Mouse (Mus musculus) kidney, postnatal 25 days (tissue): Measurements from ENCODE around the gene Lst1.
A peak's percentile ranks its signal among the peaks of the same experiment; 100 is the strongest.

Source experiments
- DNase-seq, 2 experiments: peaks; one replicate each; pipeline ENCODE4 v3.0.0; 2021; ENCODE audit warnings: mixed read lengths in 2 of 2

Gene Lst1

DNA sequence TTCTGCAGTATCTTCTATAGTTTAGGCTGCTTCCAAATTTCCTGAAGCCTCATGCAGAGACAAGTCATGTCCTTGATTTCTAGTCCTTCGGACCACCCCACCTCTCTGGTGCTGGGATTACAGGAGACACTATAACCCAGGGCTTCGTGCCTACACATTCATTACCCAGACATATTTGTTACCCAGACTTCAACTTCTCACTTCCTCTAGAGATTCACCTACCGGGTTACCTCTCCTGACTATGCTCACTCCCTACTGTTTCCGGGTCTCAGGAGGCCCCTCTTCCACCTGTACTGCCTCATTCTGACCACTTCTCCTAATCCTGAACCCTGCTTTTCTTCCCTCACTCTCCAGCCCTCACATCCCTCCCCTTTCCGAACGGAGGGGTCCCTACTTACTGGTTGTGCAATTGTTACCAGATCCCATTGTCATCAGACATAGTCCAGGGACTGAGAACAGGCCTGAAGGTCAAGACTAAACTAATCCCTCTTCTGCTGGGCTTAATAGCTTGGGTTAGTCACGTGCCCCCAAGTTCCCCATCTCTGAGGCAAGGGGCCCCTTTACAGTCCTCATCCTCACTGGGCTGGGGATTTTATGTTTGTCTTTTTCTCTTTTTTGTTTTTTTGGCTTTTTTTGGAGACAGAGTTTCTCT lies at the start of gene Lst1:
Gene Lst1, minus strand, starts transcription at position 481 of the 652 bp plus-strand sequence.
- no peak for DNase-seq

DNA sequence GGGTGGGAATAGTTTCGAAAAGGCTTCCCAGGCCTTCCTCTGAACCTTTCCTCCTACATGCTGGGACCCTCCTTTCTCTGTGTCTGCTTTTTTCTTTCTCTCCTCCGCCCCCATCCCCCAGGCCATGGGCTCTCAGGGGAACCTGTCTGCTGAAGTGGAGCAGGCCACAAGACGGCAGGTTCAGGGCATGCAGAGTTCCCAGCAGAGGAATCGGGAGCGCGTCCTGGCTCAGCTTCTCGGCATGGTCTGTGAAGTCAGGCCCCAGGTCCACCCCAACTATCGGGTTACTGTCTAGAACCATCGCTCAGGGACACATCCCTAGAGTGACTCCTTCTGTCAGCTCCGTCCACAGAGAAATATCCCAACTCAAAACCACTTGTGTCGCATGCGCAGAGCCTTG lies 49.3 kb upstream of the Lst1 start:
- DNase-seq: peak in 1 of 2 experiments; percentile 51

DNA sequence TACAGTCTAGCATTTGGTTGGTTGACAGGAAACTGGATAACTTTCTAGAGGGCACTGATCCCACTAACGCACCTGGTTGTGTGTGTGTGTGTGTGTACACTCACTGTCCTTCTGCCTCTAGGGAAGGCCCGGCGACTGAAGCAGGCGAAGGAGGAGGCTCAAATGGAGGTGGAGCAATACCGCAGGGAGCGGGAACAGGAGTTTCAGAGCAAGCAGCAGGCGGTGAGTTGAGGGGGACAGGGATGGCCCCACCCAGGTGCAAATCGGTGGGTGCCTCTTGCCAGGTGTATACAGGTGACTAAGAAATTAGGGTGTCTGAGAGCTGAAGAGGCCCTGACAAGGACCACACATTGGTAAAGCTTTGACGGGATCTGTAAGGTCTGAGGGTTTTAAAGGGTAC lies 48.8 kb upstream of the Lst1 start:
- DNase-seq: peak in 1 of 2 experiments; percentile 41

DNA sequence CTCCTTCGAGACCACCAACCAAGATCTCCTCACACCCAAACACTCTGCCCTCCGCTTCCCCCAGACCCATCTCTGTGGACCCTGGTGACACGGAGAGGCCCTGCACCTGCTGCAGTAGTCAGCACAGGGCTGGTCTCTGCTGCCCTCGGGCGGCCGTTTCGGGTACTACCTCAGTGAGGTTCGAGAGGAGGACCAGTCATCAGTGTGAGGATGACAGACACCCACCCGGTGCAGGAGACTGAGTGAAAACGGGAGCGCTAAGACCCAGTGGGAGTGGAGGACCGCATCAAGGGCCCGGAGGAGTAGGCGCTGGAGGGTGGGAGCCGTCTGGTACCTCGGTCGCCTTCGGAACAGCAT lies 48.1 kb upstream of the Lst1 start:
- peak; percentile 94 to 98 for DNase-seq

DNA sequence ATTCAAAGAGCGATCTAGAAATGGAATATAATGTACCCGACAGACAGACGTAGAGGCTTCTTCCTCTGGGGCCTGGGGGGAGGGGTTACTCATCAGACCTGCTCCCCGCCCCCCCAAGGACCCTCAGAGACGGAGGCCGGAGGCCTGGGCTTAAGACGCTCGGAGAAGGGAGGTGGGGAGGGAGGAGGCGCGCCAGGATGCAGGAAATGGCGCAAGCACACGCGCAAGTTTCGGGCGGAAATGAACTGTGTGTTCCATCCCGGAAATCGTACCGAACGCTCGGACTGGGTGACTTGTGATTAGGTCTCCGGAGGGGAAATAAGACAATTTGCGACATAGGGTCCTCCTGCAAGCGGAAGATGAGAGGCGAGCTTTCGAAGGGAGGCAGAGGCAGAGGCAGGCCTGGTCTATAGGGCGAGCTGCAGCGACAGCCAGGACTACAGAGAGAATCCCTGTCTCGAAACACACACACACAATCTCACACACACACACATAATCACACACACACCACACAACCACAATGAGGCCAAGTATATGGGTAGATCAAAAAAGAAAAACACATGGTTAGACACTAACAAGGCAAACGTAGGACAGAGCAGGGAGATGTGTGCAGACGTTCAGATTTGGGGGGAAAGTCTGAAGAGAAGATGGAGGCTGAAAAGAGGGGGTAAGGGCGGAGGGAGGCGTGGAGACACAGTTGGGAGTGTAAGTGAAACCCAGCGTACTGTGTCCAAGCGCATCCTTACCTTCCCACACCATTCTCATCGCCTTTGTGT lies 47.6 kb upstream of the Lst1 start, which contains the start of gene Nfkbil1:
Gene Nfkbil1, minus strand, starts transcription at position 179 of the 776 bp plus-strand sequence.
- peak; percentile 93 to 97 for DNase-seq

DNA sequence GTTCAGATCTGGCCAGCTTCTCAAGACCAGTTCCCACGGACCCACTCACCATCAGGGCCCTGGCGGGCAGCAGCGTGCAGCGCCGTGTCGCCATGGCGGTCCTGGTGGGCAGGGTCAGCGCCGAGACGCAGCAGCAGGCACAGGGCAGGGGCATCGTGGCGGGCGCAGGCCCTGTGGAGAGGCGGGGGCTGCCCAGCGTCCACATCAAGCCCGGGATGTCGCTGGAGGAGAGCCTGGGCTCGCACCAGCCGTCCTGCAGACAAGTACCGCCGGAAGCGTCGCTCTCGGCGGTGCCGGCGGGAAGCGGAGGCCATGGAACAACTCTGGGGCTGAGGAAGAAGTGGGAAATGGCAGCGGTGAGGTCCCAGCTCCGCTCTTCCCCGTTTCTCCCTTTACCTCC lies 46.7 kb upstream of the Lst1 start:
- peak; percentile 40 to 68 for DNase-seq

DNA sequence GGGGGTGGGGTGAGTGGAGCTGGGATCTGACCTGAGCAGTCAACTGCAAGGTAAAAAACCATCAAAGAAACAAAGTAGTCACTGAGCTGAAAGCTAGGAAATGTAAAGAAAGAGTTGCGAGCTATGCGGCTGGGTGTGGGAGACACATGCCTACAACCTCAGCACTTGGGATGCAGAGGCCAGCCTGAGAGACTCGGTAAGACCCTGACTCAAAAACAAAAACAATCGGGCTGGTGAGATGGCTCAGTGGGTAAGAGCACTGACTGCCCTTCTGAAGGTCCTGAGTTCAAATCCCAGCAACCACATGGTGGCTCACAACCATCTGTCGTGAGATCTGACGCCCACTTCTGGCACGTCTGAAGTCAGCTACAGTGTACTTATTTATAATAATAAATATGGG lies 45.9 kb upstream of the Lst1 start:
- peak in 1 of 2 experiments; percentile 29 for DNase-seq

DNA sequence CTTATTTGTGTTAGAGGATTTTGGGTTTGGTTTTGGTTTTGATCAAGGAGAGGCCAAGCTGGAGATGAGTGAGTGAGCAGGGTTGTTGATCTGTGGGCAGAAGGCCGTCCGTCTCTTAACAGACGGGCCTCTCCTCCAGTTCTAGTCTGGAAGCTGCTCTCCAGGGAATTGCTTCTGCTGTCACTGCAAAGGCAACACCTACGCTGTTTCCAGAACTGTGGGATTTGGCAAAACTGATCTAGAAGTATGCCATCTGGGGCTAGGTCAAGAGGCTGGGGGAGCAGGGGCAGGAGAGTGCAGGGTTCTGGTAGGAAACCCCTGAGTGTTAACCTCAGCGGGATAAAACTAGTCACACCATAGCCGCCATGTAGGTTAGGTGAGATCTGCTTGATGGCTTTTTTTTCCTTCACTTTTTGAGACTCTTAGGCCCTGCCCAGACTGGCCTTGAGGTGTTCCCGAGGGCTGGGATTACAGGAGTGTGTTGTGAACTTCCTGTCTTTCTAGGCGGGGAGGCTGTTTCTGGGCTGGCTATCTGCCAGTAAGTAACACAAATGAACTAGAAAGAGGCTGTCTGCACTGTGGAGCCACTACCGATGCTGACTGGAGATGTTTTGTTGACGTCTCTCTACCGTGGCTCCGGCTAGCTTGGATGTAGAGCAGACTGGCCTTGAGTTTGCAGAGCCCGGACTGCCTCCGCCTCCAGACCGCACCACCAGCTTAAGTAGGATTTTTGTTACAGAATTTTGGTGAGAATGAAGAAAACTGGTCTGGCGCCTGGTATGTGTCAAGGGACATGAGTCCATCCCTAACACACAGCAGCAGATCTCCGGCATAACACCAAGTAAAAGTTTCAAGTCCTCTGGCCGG lies 45.1 kb upstream of the Lst1 start, which contains the start of gene Atp6v1g2:
Gene Atp6v1g2, plus strand, starts transcription at position 547 of the 867 bp plus-strand sequence.
- peak in 1 of 2 experiments; percentile 66 for DNase-seq

DNA sequence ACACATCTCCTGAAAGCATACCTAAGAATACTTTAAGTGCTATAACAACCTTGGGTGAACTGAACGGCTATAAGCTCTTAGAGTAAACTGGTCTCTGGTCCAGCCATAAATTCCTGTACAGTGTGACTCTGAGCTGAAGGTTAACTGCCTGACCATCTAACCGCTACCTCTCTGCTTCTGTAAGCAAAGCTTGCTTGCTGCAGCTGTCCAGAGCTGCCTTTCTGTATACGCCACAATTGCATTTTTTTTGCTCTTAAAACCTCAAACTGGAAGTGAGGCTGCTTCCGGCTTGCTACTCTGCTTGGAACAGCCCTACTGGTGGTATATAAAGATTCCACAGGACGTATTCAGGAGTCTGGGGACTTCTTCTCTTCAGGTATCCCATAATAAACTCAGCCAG lies 44.4 kb upstream of the Lst1 start:
- DNase-seq: no peak

DNA sequence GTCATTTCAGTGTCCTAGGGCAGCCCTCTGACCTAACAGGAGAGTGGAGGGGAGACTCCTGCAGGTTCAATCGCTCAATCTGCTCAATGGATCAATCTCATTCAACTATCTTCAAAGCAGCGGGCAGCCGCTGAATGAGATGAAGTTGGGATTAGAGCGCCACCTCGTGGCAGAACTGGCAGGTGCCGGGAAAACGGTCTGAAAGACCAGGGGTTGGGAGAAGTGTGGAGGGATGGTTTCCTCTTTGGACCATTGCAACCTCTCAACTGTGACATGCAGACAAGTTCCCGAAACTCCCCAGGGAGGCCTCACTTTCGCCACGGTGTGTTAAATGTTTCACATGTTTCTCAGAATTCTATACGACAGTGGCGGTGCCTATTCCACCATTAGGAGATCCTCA lies 43.8 kb upstream of the Lst1 start:
- peak; percentile 82 to 91 for DNase-seq

DNA sequence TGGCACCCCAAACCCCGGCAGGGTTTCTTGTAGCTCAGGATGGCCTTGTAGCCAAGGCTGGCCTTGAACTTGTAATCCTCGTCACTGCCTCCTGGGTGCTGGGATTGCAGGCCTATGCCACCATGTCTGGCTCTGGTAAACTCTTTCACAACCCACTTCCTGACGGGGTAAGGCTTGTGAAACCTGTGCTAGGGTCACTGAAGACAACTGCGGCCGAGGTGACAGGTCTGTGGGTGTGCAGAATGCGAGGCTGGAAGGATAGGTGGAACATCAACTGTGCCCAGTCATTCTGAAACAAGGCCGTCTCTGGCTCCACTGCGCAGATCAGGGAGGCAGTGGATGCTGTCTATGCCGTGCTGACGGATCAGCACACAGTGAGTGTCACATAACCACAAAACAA lies 42.8 kb upstream of the Lst1 start:
- peak in 1 of 2 experiments; percentile 35 for DNase-seq

DNA sequence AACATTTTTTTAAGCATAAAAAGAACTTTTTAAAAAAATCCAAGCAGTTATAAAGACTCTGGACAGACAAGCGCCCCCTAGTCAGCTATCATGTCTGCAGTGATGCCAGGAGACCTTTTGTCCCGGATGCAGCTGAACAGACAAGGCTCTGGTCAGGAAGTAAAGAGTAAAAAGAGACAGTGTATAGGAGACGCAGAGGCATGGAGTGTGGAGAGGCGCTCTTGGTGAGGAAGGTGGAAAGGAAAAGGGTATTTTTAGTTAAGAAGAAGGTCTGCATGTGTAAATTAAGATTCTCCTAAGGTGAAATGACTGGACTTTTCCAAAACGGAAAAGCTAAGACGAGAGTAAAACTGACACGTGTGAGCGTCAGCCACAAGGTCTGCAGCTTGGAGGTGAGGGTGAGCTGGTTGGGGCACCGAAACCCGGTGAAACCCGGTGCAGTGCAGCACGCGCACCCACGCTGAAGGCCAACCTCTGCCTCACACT lies 38.4 kb upstream of the Lst1 start:
- DNase-seq: peak; percentile 45 to 55

DNA sequence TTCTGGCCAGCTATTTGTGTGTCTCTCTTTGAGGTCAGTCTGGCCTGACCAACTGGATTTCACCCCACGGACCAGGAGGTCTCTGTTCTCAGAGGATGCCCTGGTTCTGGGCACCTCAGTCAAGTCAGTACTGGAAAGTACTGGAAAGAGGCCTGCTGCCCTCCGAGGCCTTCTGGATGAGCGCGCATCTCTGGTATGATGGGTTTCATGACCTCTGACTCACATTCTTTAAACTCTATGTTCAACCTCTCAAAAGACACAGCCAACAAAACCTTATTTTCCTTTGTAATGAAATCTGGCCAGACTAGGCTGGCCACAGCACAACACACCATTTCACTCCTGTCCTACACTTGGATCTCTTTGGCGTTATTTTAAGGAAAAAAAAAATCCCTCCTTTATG lies 37.2 kb upstream of the Lst1 start:
- DNase-seq: no peak

DNA sequence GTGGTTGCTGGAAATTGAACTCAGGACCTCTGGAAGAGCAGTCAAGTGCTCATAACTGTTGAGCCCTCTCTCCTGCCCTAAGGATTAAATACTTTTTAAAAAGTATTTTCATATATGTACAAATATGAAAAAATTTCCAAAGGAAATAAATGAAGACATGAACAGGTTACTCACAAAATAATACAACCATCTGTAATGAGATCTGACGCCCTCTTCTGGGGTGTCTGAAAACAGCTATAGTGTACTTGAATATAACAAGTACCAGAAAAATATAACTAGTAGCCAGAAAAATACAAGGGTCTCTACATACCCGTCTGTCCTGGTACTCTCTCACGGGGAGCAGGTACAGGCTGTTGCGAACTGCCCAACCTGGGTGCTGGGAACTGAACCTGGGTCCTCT lies 36.4 kb upstream of the Lst1 start:
- DNase-seq: no peak

DNA sequence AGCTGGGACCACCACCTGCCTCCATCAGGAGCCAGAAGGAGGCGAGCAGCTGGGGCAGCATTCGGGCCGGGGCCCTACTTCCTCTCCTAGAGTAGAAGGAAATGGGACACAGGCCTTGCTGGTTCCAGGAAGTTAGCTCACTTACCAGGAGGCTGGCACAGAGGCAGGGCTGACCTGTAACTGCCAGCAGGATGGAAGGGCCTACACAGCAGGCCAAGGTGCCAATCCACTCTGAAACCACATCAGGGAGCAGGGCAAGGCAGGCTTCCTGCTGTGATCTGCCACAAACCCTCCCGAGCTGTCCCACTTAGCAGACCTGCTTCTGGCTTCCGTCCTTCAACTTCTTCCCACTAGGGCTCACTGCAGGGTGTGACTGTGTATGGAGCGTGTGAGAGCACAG lies 34.1 kb upstream of the Lst1 start:
- peak in 1 of 2 experiments; percentile 60 for DNase-seq

DNA sequence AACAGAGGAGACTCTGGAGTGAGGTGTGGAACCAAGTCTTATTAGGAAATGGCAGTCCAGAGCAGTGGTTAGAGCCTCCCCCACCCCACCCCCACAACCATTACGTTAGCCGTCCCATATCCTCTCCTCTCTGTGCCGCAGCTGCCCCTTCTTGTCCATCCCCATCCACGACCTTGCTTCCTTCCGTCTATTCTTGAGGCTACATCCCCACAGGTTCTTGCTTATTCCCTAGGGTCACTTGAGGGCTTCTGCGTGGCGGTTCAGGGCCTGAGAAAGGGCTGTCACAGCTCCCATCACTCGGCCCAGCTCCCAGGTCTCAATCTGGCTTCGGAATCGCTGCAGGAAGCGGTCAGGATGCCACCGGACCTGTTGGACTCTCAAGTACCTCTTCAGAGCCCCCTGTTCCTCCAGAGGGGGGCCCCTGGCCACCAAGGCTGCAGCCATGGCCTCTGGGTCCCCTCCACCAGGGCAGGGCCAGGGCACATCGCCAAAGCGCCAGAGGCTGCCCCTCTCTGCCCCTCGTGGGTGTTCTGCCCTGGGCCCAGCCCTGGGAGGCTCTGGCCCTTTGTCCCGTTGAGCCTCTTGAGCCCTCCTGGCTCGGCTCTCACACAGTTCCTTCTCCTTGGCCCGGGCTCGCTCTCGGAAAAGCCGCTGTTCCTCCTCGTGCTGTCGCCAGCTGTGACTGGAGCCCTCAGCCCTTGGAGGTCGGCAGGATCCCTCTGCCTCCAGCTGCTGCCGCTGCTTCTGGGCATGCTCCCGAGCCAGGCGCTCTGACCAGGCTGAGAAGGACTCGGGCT lies 32.1 kb upstream of the Lst1 start, which contains the start of gene Gm16181:
Gene Gm16181, plus strand, starts transcription at position 679 of the 797 bp plus-strand sequence.
- peak; percentile 38 to 64 for DNase-seq

DNA sequence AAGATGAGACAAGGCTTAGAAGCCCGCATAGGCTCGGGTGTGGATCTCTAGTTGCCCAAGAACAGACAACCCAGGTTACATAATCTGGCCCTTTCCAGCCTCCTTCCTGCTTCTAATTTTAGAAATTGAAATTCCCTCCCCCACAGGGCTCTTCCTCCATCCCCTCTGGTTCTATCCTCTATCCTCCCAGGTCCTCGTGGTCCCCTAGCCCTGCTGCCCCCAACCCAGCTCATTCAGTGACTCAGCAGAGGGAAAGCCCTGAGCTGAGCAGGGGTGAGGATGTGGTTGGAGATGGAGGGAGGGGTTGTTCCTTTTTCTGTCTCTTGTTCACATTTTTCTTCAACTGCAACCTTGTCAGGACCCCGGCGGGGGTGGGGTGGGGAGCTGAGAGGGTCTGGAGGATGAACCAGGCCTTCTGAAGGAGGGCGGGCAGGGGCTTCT lies 31.4 kb upstream of the Lst1 start:
- no peak for DNase-seq

DNA sequence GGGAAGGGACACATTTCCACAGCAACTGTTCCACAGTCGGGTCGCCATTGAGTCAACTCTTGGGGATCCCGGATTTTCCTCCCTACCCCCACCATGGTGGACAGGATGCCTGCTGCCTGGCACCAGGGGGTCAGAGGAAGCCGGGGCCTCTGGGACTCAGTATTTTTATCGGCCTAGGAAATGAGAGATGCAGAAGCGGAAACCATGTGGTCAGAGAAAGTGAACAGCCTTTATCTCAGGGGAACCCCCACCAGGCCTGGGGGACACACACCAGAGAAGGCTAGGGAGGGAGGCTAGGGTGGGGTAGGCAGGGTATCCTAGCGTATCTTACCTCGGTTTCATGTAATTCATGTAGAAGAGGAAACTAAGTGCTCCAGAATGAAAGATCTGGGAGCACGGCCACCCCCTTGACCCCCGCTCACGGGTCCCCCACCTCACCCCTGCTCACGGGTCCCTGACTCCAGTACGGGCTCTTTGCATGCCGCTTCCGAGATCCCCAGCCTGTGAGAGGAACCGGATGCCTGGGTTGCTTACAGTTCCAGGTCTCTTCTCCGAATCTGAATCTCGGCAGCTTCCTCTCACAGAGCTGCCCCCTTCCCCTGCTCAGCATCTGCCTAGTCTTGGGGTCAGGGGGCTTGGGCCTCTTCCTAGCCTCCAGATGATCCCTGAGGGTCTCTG lies 30.4 kb upstream of the Lst1 start:
- peak; percentile 49 to 76 for DNase-seq

DNA sequence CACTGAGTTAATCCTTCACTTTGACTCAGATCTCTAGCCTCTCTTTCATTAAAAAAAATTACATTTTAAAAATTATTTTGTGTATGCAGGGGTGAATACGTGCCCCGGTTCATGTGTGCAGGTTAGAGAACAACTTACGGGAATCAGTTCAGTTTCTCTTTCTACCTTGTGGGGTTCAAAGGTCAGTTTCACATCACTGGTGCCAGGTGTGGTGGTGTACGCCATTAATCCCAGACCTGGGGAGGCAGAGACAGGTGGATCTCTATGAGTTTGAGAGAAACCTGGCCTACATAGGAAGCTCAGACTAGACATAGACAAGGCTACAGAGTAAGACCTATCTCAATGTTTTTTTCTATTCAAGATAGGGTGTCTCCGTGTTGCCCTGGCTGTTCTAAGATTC lies 24.8 kb upstream of the Lst1 start:
- no peak for DNase-seq

DNA sequence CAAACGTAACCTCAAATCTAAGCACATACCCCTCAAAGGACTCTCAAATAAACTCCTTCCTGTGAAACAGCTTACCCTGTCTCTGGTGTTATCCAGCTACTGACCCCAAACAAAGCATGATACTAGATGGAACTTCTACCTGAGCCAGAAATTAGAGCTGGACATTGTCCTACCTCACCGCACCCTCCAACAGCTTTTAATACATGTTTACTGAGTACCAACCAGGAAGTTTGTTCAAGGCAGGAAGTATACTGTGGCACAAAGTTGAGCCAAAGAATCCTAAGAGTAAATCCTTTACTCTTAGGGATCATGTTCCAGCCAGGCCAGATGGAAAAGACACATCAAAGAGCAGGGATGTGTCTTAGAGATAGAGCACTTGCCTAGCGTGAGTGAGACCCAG lies 22.4 kb upstream of the Lst1 start:
- no peak for DNase-seq

DNA sequence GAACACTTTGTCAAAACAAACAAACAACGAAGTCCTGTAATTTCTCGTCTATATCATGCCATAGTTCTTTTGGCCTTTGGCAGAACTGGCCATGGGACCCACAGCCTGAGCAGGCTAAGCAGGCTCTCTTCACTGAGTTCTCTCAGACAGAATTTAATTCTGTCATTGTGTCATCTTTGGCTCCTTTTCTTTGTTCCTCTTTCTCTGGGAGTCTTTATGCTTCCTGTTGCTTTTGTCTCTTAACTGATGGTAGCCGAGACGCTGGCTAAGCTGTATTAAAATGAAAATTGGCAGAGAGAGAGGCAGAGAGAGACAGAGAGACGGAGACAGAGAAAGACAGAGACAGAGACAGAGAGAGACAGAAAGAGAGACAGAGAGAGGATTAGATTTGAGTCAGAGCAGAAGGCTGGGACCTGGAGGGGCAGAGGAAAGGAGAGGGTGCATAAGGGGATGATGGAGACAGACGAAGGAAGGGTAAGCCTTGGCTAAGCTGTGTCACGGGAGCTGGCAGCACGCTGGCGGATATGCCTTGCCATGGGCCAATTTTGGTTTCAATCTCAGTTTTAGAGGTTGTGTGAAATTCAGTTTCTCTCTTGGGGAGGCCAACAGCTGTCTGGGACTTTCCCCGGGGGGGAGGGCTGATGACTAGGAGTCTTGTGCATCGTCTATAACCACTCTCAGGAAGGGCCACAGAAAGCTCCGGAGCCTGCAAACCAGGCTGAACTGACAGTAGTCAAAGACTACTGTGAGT lies 21.7 kb upstream of the Lst1 start:
- DNase-seq: no peak
